Mouse (Mus musculus) embryonic facial prominence, embryonic 10.5 days (tissue): Measurements from ENCODE around the gene Dgkz. TPM values are rescaled to one million over a fixed set of nuclear protein-coding genes. Genes with fewer than 3 reads are reported as not detected.

ENCODE experiments used
- DNase-seq: peaks from one replicate; pipeline ENCODE4 v3.0.0-alpha.2; 2017; ENCODE audit warnings: low spot score
- H3K27ac ChIP-seq: fragments of 300-500 bp; sonication (generic); replicated peaks from 2 replicates; pipeline ENCODE4 v1.5.1; 2016; ENCODE audit warnings: mild to moderate bottlenecking
- H3K27me3 ChIP-seq: fragments of 300-500 bp; sonication (generic); replicated peaks from 2 replicates; pipeline ENCODE4 v1.6.1; 2016; ENCODE audit warnings: low read depth, mild to moderate bottlenecking; ENCODE audit not compliant: poor library complexity, severe bottlenecking
- H3K36me3 ChIP-seq: fragments of 300-500 bp; sonication (generic); replicated peaks from 2 replicates; pipeline ENCODE4 v1.6.1; 2016; ENCODE audit warnings: mild to moderate bottlenecking, moderate library complexity
- H3K4me1 ChIP-seq: fragments of 300-500 bp; sonication (generic); 2 replicates; pipeline ENCODE4 v1.6.1; 2016
- H3K4me3 ChIP-seq: fragments of 300-500 bp; sonication (generic); 2 replicates; pipeline ENCODE4 v1.5.1; 2016; ENCODE audit warnings: mild to moderate bottlenecking, moderate library complexity
- H3K9me3 ChIP-seq: fragments of 300-500 bp; sonication (generic); 2 replicates; pipeline ENCODE4 v1.6.1; 2016; ENCODE audit warnings: mild to moderate bottlenecking
- WGBS: fragments of 180-500 bp; shearing (Covaris S2); methylation state at CpG from one replicate; pipeline ENCODE4 v1.1.7; 2016; 5-methylcytosine and 5-hydroxymethylcytosine counted together
- polyA plus RNA-seq: library from polyadenylated mRNA; unstranded; fragments of >200 nt; fragmentation: Nextera tagmentation; extraction: Ambion mirVana; gene quantifications from 2 replicates; pipeline ENCODE4 v1.2.1, GENCODE M21; 2016

Dgkz gene
- polyA plus RNA-seq, 1 experiment from 2014 or later, result 42.1 TPM

DNA sequence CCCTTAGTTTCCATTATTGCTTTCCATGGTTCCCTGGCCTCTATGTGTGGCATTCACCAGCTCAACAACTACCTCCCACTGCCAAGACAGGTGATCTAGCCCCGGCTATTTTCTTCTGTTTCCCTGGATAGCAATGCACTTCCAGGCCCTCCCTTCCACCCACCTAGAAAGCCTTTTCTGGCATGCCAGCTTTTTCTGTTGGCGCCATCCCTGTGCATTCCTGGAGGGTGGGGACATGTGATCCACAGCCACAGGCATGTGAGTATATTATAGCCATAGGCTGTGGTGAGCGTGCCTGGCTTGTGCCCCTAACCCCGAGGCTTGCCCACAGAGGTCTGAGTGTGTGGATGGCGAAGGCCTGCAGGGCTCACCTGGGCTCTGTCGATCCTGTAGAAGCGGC is 39.5 kb downstream of the Dgkz start:
- no peak overlapping the region for H3K27ac ChIP-seq

DNA sequence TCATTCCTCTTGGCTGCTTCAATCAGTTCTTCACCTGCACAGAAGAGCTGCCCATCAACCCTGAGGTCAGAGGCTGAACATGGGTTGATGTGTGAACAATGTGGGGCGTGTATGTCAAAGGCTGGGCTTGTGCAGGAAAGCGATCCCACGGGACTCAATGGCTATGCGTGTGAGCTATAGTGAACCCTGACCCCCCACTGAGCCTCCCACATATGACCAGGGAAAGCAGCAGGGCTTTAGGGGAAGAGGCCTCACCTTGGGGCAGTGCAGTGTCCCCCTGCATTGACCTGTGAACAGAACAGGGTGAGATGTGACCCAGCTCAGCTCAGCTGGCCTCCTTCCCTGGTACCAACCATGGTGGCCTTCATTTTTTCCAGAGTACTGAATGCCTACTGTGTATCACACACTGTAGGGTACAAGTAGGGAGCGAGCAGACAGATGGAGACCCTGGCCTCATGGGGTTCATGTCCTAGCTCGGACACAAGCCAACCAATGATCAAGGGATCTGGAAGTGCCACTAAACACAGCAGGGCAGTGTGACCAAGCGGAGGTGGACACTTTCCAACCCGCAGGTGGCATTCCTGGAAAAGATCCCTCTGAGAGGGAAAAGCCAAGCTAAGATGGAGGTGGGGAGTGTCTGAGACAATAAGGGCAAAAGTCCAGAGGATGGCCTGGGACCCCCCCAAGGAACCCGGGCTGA is 40.7 kb downstream of the Dgkz start:
- peak overlapping the region; percentile 100 for H3K27ac ChIP-seq
- peaks cover 72% of the 10 kb centered on the region for H3K36me3 ChIP-seq

More for the DNA sequence above, 39.5 kb downstream of the Dgkz start:
- Histone ChIP-seq H3K4me1 (peaks cover 56% of the 10 kb centered on the region), H3K9me3 (no peaks in the 10 kb centered on the region), H3K27me3 (no peaks in the 10 kb centered on the region), H3K36me3 (peaks cover 84% of the 10 kb centered on the region), H3K4me3 (no peak overlapping the region)
- 90% methylated on average over 7 of the region's 7 CpGs for WGBS
- no peak for DNase-seq

DNA sequence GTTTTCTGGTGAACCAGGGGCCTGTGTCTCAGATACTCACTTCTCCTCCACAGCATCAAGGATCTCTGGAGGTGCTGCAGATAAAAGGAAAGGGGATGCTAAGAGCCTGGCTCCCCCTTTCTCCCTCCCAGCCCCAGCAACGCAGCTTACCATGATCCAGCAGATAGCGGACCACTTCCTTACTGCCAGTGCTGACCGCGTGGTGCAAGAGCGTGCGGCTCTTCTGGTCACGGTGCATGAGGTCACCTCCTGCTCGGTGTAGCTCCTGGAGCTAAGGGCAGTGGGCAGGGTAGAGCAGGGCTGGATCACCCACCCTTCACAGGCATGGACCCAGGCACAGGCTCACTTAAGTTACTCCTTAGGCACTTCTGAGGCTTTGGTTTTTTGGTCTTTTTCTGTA is 41.6 kb downstream of the Dgkz start:
- peak; percentile 39 for DNase-seq
- H3K27ac ChIP-seq, result peak overlapping the region; percentile 100
- peak overlapping the region; percentile 97 for H3K4me3 ChIP-seq
- H3K36me3 ChIP-seq, result peaks cover 72% of the 10 kb centered on the region
- H3K9me3 ChIP-seq, result no peaks in the 10 kb centered on the region
- H3K4me1 ChIP-seq, result peaks cover 65% of the 10 kb centered on the region
- no peaks in the 10 kb centered on the region for H3K27me3 ChIP-seq
- 56% methylated on average over 8 of the region's 8 CpGs for WGBS

More for the DNA sequence above, 40.7 kb downstream of the Dgkz start:
- 88% methylated on average over 9 of the region's 9 CpGs for WGBS
- peaks cover 56% of the 10 kb centered on the region for H3K4me1 ChIP-seq
- H3K9me3 ChIP-seq, result no peaks in the 10 kb centered on the region
- H3K27me3 ChIP-seq, result no peaks in the 10 kb centered on the region
- DNase-seq, result no peak
- H3K4me3 ChIP-seq, result no peak overlapping the region

DNA sequence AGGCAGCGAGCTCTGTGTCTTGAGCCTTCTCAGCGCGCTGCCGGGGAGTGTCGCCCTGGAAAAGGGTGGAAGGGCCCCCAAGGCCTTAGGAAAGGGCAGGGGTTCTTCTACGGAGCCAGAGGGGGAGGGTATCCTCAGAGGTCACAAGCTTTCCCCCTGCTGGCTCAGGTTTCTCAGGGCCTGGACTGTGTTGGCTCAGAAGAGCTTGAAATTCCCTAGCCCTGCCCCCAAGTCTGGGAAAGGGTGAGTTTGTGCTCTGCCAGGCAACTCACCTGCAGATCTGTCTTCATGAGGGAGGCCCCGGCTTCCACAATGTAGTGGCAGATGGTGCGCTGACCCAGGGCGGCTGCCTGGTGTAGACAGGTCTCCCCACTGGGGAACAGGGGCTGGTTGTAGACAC is 42.2 kb downstream of the Dgkz start:
- peak overlapping the region; percentile 97 for H3K4me3 ChIP-seq
- 13% methylated on average over 9 of the region's 9 CpGs for WGBS
- H3K27ac ChIP-seq, result peak overlapping the region; percentile 100
- H3K36me3 ChIP-seq, result peaks cover 72% of the 10 kb centered on the region
- H3K27me3 ChIP-seq, result no peaks in the 10 kb centered on the region
- H3K4me1 ChIP-seq, result peaks cover 71% of the 10 kb centered on the region
- H3K9me3 ChIP-seq, result no peaks in the 10 kb centered on the region
- DNase-seq, result peak; percentile 78

DNA sequence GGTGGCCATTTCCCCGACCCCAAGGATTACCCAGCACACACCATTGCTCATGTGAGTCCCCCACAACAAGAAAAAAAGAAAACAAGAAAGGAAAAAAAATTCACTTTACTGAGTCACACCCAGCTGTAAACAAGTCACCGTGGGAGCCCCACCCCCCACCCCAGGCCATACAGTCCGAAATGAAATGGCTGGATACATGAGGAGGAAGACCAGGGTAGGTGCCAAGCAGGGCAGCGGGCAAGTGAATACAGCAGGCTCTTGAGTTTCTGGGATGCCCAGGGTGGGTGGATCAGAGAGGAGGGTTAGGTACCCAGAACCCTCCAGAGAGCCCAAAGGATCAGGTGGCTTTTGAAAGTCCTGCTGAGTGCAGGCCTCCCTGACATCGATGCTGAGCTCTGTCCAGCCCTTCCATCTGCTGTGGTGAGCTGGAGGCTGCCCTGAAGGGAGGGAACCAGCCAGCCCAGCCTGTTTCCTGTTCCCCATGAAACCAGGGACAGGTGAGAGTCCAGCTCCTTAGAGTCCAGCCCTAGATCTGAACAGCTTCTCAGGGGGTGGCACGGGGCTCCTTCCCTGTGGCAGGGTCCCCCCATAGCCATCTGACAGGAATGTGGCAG is 42.8 kb downstream of the Dgkz start:
- Histone ChIP-seq H3K36me3 (peaks cover 72% of the 10 kb centered on the region), H3K9me3 (no peaks in the 10 kb centered on the region), H3K4me3 (peak overlapping the region; percentile 97), H3K27me3 (no peaks in the 10 kb centered on the region), H3K27ac (peak overlapping the region; percentile 100), H3K4me1 (peaks cover 77% of the 10 kb centered on the region)
- WGBS, result 9% methylated on average over 6 of the region's 6 CpGs
- DNase-seq, result peak; percentile 55

- H3K27ac ChIP-seq, result peak within 1 kb of the TSS; percentile 100
- DNase-seq, result peak; percentile 86
- H3K9me3 ChIP-seq, result no peaks in the 10 kb centered on the region
- H3K4me3 ChIP-seq, result peak within 1 kb of the TSS; percentile 97
- WGBS, result under 1% methylated on average over 16 of the region's 16 CpGs
- H3K27me3 ChIP-seq, result no peaks in the 10 kb centered on the region
- H3K4me1 ChIP-seq, result peaks cover 81% of the 10 kb centered on the region
- H3K36me3 ChIP-seq, result peaks cover 72% of the 10 kb centered on the region
Measured at GRCm38 (mm10) chr2:91932160-91932711, 43.4 kb downstream of the Dgkz start, which contains the start of gene Mdk. Gene Mdk (minus strand): TSS chr2:91932297.

- H3K4me3 ChIP-seq, result peak overlapping the region; percentile 97
- H3K27me3 ChIP-seq, result no peaks in the 10 kb centered on the region
- H3K27ac ChIP-seq, result peak overlapping the region; percentile 100
- peak; percentile 97 for DNase-seq
- WGBS, result under 1% methylated on average over 50 of the region's 50 CpGs
- H3K36me3 ChIP-seq, result peaks cover 67% of the 10 kb centered on the region
- no peaks in the 10 kb centered on the region for H3K9me3 ChIP-seq
- H3K4me1 ChIP-seq, result peaks cover 79% of the 10 kb centered on the region
Measured at GRCm38 (mm10) chr2:91931328-91932159, 44.1 kb downstream of the Dgkz start.

GRCm38 (mm10) chr2:91930761-91931291 is 44.8 kb downstream of the Dgkz start:
- DNase-seq, result peak; percentile 62
- WGBS, result under 1% methylated on average over 23 of the region's 23 CpGs
- Histone ChIP-seq H3K4me3 (peak overlapping the region; percentile 97), H3K27me3 (0 out of 2 replicates have a peak, but pooled peaks cover 2% of the 10 kb centered on the region), H3K4me1 (peaks cover 73% of the 10 kb centered on the region), H3K9me3 (no peaks in the 10 kb centered on the region), H3K36me3 (peaks cover 60% of the 10 kb centered on the region), H3K27ac (peak overlapping the region; percentile 100)

DNA sequence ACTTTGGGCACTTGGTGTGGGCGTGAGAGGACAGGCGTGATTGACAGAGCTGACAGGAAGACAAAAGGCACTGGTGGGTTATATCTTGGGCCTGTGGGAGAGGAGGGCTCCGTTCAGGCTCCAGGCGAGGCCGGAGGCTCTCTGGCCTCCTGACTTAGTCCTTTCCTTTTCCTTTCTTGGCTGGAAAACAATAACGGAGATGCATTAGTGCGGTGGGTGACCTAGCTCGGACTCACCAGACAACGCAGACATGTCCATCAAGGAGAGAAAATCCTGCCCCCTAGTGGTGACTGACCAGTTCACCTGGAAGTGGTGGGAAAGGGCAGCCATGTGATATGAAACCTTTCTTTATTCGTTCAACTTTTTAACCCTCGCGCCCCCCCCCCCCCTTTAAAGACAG is 45.7 kb downstream of the Dgkz start:
- peaks cover 11% of the 10 kb centered on the region for H3K27me3 ChIP-seq
- 11% methylated on average over 12 of the region's 12 CpGs for WGBS
- H3K36me3 ChIP-seq, result peaks cover 51% of the 10 kb centered on the region

GRCm38 (mm10) chr2:91929455-91929854 is 46.2 kb downstream of the Dgkz start:
- DNase-seq, result no peak
- WGBS, result 62% methylated on average over 3 of the region's 3 CpGs
- Histone ChIP-seq H3K4me3 (peak overlapping the region; percentile 97), H3K36me3 (peaks cover 46% of the 10 kb centered on the region), H3K27me3 (peaks cover 16% of the 10 kb centered on the region), H3K9me3 (no peaks in the 10 kb centered on the region), H3K27ac (peak overlapping the region; percentile 100), H3K4me1 (peaks cover 63% of the 10 kb centered on the region)

More for the DNA sequence above, 45.7 kb downstream of the Dgkz start:
- no peaks in the 10 kb centered on the region for H3K9me3 ChIP-seq
- H3K4me1 ChIP-seq, result peaks cover 68% of the 10 kb centered on the region
- H3K27ac ChIP-seq, result peak overlapping the region; percentile 100
- peak; percentile 88 for DNase-seq
- peak overlapping the region; percentile 97 for H3K4me3 ChIP-seq

DNA sequence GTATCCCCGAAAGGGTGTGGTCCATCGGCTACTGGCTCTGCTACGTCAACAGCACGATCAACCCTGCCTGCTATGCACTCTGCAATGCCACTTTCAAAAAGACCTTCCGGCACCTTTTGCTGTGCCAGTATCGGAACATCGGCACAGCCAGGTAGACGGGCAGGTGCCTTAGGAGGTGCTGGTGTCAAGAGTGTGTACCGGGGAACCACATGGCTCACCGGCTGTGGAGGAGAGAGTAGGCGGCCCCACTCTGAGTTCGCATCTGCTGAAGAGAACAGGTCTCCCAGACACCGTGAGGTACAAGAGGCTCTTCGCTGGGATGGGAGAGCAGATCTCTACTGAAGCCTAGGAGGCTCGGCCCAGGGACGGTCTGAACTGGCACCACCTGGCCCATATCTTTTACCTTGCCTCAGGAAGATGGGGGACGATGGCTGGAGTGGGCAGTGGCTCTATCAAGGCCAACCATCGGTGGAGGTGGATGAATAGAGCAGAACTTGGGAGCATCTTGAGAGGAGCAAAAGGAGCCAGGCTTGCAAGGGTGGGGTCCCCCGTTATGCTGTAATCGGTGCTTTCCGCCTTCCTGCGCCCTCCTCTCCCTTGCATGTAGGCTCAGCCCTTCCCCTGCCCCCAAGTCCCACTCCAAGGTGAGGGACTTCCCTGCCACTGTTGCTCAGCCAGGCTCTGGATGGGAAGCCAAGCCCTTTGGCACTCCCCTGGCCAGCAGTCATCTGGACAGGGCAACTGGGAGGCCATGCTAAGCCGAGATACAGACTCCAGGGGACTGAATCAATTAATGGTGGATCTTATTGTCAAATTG is 46.9 kb downstream of the Dgkz start:
- Histone ChIP-seq H3K27ac (peak overlapping the region; percentile 12; the same call in 1 of the 2 replicates), H3K36me3 (peaks cover 40% of the 10 kb centered on the region), H3K9me3 (no peaks in the 10 kb centered on the region), H3K4me1 (peaks cover 62% of the 10 kb centered on the region), H3K27me3 (peaks cover 23% of the 10 kb centered on the region), H3K4me3 (peak overlapping the region; percentile 97)
- 76% methylated on average over 23 of the region's 23 CpGs for WGBS
- DNase-seq, result no peak
